Mouse (Mus musculus) heart, adult 2 months (tissue): Measurements from ENCODE around the gene Foxr1.

Source experiments
- CTCF ChIP-seq: fragments of 200-600 bp; IDR thresholded peaks from 2 replicates; pipeline ENCODE4 v1.8.1; 2022; ENCODE audit warnings: antibody characterized with exemption, mild to moderate bottlenecking, moderate library complexity
- EP300 ChIP-seq: fragments of 200-500 bp; IDR thresholded peaks from 2 replicates; pipeline ENCODE4 v1.6.1; 2011; ENCODE audit warnings: low read depth, low read length, control low read depth; ENCODE audit not compliant: insufficient read depth
- POLR2A ChIP-seq: fragments of 200-500 bp; IDR thresholded peaks from 2 replicates; pipeline ENCODE4 v1.6.1; 2011; ENCODE audit warnings: mild to moderate bottlenecking, low read depth, low read length, control low read depth; ENCODE audit not compliant: insufficient read depth

- TF ChIP-seq CTCF (0 out of 2 replicates have a peak, but pooled peaks have one; percentile 6), POLR2A (no peak), EP300 (no peak)
Measured at GRCm38 (mm10) chr9:44489651-44490085, 48.7 kb upstream of the Foxr1 start.
